In the genomic region with DNA sequence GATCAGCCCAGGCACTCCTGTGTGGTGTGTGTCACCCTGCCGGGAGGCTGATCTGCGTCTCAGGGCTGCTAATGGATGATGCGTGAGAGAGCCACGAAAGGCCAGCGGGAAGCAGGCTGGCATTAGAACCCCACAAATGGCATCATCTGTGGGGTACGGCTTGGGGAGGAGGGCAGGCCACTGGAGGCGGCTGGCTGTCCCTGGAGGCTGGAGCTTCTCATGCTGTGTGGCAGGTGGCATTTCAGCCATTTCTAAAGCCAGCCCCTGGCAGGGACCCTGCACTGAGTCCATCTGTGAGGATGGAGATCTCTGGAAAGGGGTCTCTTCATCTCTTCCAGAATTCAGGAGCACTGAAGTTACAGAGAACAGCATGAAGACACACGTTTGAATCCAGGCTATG, we compare ENCODE assay signal across 35 mouse cellular contexts. TPM values are rescaled to one million over a fixed set of nuclear protein-coding genes. Genes with fewer than 3 reads are reported as not detected.
A peak's percentile ranks its signal among the peaks of the same experiment; 100 is the strongest.
DNase-seq lines count a peak whose midpoint lies in the region; ATAC-seq and TF ChIP-seq lines count a peak whose summit lies in the region.
"Had no signal": no experiment of that assay in that cellular context is flagged by ENCODE, and none has a peak within 500 bp of the region (broad histone marks: within the 10 kb centered on the region; RNA-seq: fewer than 3 reads in every experiment).

No protein-coding gene starts in this region.

- in situ Hi-C loops in CH12.LX (cut with MboI; ENCODE audit: low pct_ligation_motif_present, low pct_unique_long_range_greater_than_20kb, low sequenced_read_pairs) = no loop called here

- TF ChIP-seq EP300 in CH12.LX (IDR thresholded peaks at IDR 0.05; ENCODE audit: low read length) = no peak

- H3K9me3 ChIP-seq in liver, embryonic 12.5 days (replicated peaks) = no peaks in the 10 kb centered on the region
- H3K9me3 ChIP-seq in CH12.LX (replicated peaks; ENCODE audit: low read length) = no peaks in the 10 kb centered on the region
- no peaks in the 10 kb centered on the region for H3K9me3 ChIP-seq in hindbrain, postnatal 0 days (ENCODE audit: low read length)
- H3K9me3 ChIP-seq: forebrain, embryonic 12.5 days; hindbrain, embryonic 12.5 days; midbrain, embryonic 12.5 days; neural tube, embryonic 12.5 days had no signal

- dilution Hi-C loops in CH12.LX (cut with MboI; ENCODE audit: extremely low pct_ligation_motif_present, extremely low pct_unique_long_range_greater_than_20kb, low sequenced_read_pairs) = no loop called here

- TF ChIP-seq POLR2A in CH12.LX (IDR thresholded peaks at IDR 0.05; ENCODE audit: low read depth, low read length) = no peak

- 68% methylated on average over 8 of the region's 8 CpGs for WGBS in liver, embryonic 12.5 days (ENCODE audit: insufficient replicate concordance)
- 46% methylated on average over 8 of the region's 8 CpGs for WGBS in hindbrain, postnatal 0 days

- H3K4me3 ChIP-seq in liver, embryonic 12.5 days = no peak overlapping the region
- H3K4me3 ChIP-seq in CH12.LX (replicated peaks in 1 of 3; ENCODE audit: low read depth in 2 of 3, low read length in 2 of 3, poor library complexity in 1 of 3) = peak overlapping the region in 1 of 3 experiments; percentile 32
- no peak overlapping the region for H3K4me3 ChIP-seq in hindbrain, postnatal 0 days (ENCODE audit: low read length)
- H3K4me3 ChIP-seq: erythroblast, embryonic 14.5 days; forebrain, embryonic 12.5 days; hindbrain, embryonic 12.5 days; midbrain, embryonic 12.5 days; myocyte; neural tube, embryonic 12.5 days had no signal

- peak; percentile 21 for DNase-seq in cerebellum, adult 9-10 months
- DNase-seq in cerebellum, adult 11 months = no peak
- no peak for DNase-seq in liver
- DNase-seq in CH12.LX (ENCODE audit: extremely low read depth) = no peak
- DNase-seq in cerebellum, postnatal 25 days = peak; percentile 36
- no peak for DNase-seq in hindbrain, postnatal 0 days (ENCODE audit: low spot score)
- DNase-seq: adrenal gland, postnatal 14 days; forebrain, postnatal 0 days; gastrocnemius, postnatal 14 days; heart, postnatal 36 days; kidney, adult 8-10 months; layer of hippocampus, postnatal 36 days; lung, adult 2 months; lung, postnatal 10 days; right cerebral cortex, adult 18-20 months had no signal

- H3K36me3 ChIP-seq in liver, embryonic 12.5 days = no peaks in the 10 kb centered on the region
- peaks cover 0 to 3% of the 10 kb centered on the region in 2 experiments for H3K36me3 ChIP-seq in CH12.LX (replicated peaks in 1 of 2; ENCODE audit: control insufficient read depth in 1 of 2, insufficient read depth in 1 of 2, low read length in 1 of 2)
- H3K36me3 ChIP-seq in hindbrain, postnatal 0 days (ENCODE audit: insufficient read depth, low read length) = no peaks in the 10 kb centered on the region
- H3K36me3 ChIP-seq: forebrain, embryonic 12.5 days; hindbrain, embryonic 12.5 days; midbrain, embryonic 12.5 days; neural tube, embryonic 12.5 days had no signal

- peaks cover 21% of the 10 kb centered on the region for H3K27me3 ChIP-seq in liver, embryonic 12.5 days (replicated peaks)
- H3K27me3 ChIP-seq in CH12.LX (replicated peaks) = no peaks in the 10 kb centered on the region
- H3K27me3 ChIP-seq in hindbrain, postnatal 0 days (ENCODE audit: insufficient read depth, low read length) = no peaks in the 10 kb centered on the region

- H3K27ac ChIP-seq in liver, embryonic 12.5 days = peak overlapping the region; percentile 28
- no peak overlapping the region for H3K27ac ChIP-seq in CH12.LX (ENCODE audit: insufficient read depth, low read depth)
- H3K27ac ChIP-seq in hindbrain, postnatal 0 days = no peak overlapping the region
- H3K27ac ChIP-seq: forebrain, embryonic 12.5 days; hindbrain, embryonic 12.5 days; kidney, postnatal 0 days; macrophage; midbrain, embryonic 12.5 days; neural tube, embryonic 12.5 days had no signal

- H3K4me1 ChIP-seq in liver, embryonic 12.5 days = peaks cover 83% of the 10 kb centered on the region
- H3K4me1 ChIP-seq in CH12.LX (ENCODE audit: control insufficient read depth in 1 of 2, insufficient read depth in 2 of 2) = peaks cover 15 to 94% of the 10 kb centered on the region in 2 experiments
- 0 out of 2 replicates have a peak, but pooled peaks cover 7% of the 10 kb centered on the region for H3K4me1 ChIP-seq in hindbrain, postnatal 0 days (ENCODE audit: insufficient read depth, low read length)

- no peak overlapping the region for H3K4me2 ChIP-seq in liver, embryonic 12.5 days
- H3K4me2 ChIP-seq in CH12.LX (ENCODE audit: insufficient read depth, low read depth, poor library complexity, severe bottlenecking) = peak overlapping the region; percentile 39
- no peak overlapping the region for H3K4me2 ChIP-seq in hindbrain, postnatal 0 days (ENCODE audit: low read depth, low read length)
- H3K4me2 ChIP-seq: forebrain, embryonic 12.5 days; heart, embryonic 11.5 days; hindbrain, embryonic 12.5 days; midbrain, embryonic 12.5 days; neural tube, embryonic 12.5 days had no signal

- TF ChIP-seq RAD21 in CH12.LX (IDR thresholded peaks at IDR 0.05; ENCODE audit: low read depth, low read length) = no peak

- H3K79me2 ChIP-seq in CH12.LX (replicated peaks; ENCODE audit: control insufficient read depth, extremely low read depth, insufficient read depth, poor library complexity, severe bottlenecking) = no peaks in the 10 kb centered on the region

- no peak for ATAC-seq in liver, embryonic 12.5 days
- ATAC-seq in hindbrain, postnatal 0 days = no peak
- ATAC-seq: forebrain, postnatal 0 days; intestine, embryonic 16.5 days had no signal

- no peak overlapping the region for H3K9ac ChIP-seq in liver, embryonic 12.5 days
- no peak overlapping the region for H3K9ac ChIP-seq in CH12.LX (ENCODE audit: insufficient read depth, low read depth)
- no peak overlapping the region for H3K9ac ChIP-seq in hindbrain, postnatal 0 days (replicated peaks; ENCODE audit: low read length)
- H3K9ac ChIP-seq: forebrain, embryonic 12.5 days; forebrain, postnatal 0 days; hindbrain, embryonic 12.5 days; midbrain, embryonic 12.5 days; neural tube, embryonic 12.5 days had no signal

- no peak for TF ChIP-seq CTCF in CH12.LX (conservative IDR thresholded peaks at IDR 0.05 in 1 of 2, IDR thresholded peaks at IDR 0.05 in 1 of 2; ENCODE audit: low read depth in 2 of 2, low read length in 2 of 2)
- no peak for TF ChIP-seq CTCF in hindbrain, postnatal 0 days (IDR thresholded peaks at IDR 0.05; ENCODE audit: low read depth)

TF ChIP-seq in CH12.LX, 34 proteins besides CTCF, POLR2A, EP300 and RAD21:
- TF ChIP-seq SIN3A (IDR thresholded peaks at IDR 0.05; ENCODE audit: low read length) = no peak
- TF ChIP-seq BHLHE40 (IDR thresholded peaks at IDR 0.05; ENCODE audit: low read depth, low read length) = no peak
- TF ChIP-seq TBP (conservative IDR thresholded peaks at IDR 0.05; ENCODE audit: low read depth, low read length) = no peak

RNA-seq across cellular contexts. Expression of gene Grap2, which starts 48.0 kb away (rescaled TPM):
- polyA plus RNA-seq in liver, embryonic 12.5 days (2016; fragmentation: Nextera tagmentation; extraction: Ambion mirVana) = 28.9 and 29.0 TPM in 2 replicates
- total RNA-seq in CH12.LX (2012; rRNA removed) (1.5 TPM in 2 replicates), CH12.LX (2014; rRNA removed) (5.0 and 6.3 TPM in 2 replicates)
- polyA plus RNA-seq in CH12.LX (2012; ENCODE audit: insufficient read length, low read depth) = 5.8 and 6.2 TPM in 2 replicates
- 0.05 and 1.6 TPM in 2 replicates for total RNA-seq in hindbrain, postnatal 0 days (2014; rRNA removed)
- 0.11 TPM in 1 of 2 replicates, not detected in the other for polyA plus RNA-seq in hindbrain, postnatal 0 days (2015; fragmentation: Nextera tagmentation; extraction: Ambion mirVana)
- total RNA-seq: forebrain, postnatal 0 days had no signal
- polyA plus RNA-seq: forebrain, postnatal 0 days; myocyte had no signal

RNA-seq across cellular contexts. Expression of gene Fam83f, which starts 51.3 kb away (rescaled TPM):
- polyA plus RNA-seq in liver, embryonic 12.5 days (2016; fragmentation: Nextera tagmentation; extraction: Ambion mirVana) = 0.41 and 0.42 TPM in 2 replicates
- total RNA-seq in CH12.LX (2012; rRNA removed) (0.04 and 0.08 TPM in 2 replicates), CH12.LX (2014; rRNA removed) (0.16 and 0.27 TPM in 2 replicates)
- 0.19 and 0.20 TPM in 2 replicates for polyA plus RNA-seq in CH12.LX (2012; ENCODE audit: insufficient read length, low read depth)
- 0.90 and 0.94 TPM in 2 replicates for total RNA-seq in hindbrain, postnatal 0 days (2014; rRNA removed)
- polyA plus RNA-seq in hindbrain, postnatal 0 days (2015; fragmentation: Nextera tagmentation; extraction: Ambion mirVana) = 0.21 and 0.33 TPM in 2 replicates
- total RNA-seq: layer of hippocampus, postnatal 36 days had no signal
- polyA plus RNA-seq: erythroblast, embryonic 14.5 days; myocyte had no signal

RNA-seq across cellular contexts. Expression of gene Enthd1, which starts 55.4 kb away (rescaled TPM):
- not detected in 2 replicates for polyA plus RNA-seq in liver, embryonic 12.5 days (2016; fragmentation: Nextera tagmentation; extraction: Ambion mirVana)
- total RNA-seq in CH12.LX (2012; rRNA removed) = not detected in 2 replicates
- not detected in 2 replicates for total RNA-seq in CH12.LX (2014; rRNA removed)
- polyA plus RNA-seq in CH12.LX (2012; ENCODE audit: insufficient read length, low read depth) = not detected in 2 replicates
- total RNA-seq in hindbrain, postnatal 0 days (2014; rRNA removed) = not detected in 2 replicates
- not detected in 2 replicates for polyA plus RNA-seq in hindbrain, postnatal 0 days (2015; fragmentation: Nextera tagmentation; extraction: Ambion mirVana)
- total RNA-seq: adrenal gland, postnatal 14 days; forebrain, postnatal 0 days; gastrocnemius, postnatal 14 days; granulocyte monocyte progenitor cell, adult 5-6 weeks; heart, postnatal 36 days; layer of hippocampus, postnatal 36 days; liver, adult 2 months; midbrain, postnatal 0 days had no signal
- polyA plus RNA-seq: brain, embryonic 14.5 days; cortical plate, adult 2 months; erythroblast, embryonic 14.5 days; forebrain, embryonic 12.5 days; forebrain, postnatal 0 days; heart, embryonic 11.5 days; heart, embryonic 16.5 days; hindbrain, embryonic 12.5 days; intestine, embryonic 16.5 days; kidney, postnatal 0 days; large intestine, adult 2 months; limb, embryonic 11.5 days; liver, adult 2 months; lung, adult 2 months; macrophage; midbrain, embryonic 12.5 days; midbrain, postnatal 0 days; myocyte; neural tube, embryonic 12.5 days; stomach, embryonic 14.5 days had no signal

Comparison
In these comparisons a context has a peak if more than half of its experiments do, and no peak if none do; other contexts are left out.
1. DNase-seq: peak in cerebellum, adult 9-10 months (single experiment) and cerebellum, postnatal 25 days (2 of 2); none in cerebellum, adult 11 months (single experiment), liver (single experiment), CH12.LX (single experiment) and hindbrain, postnatal 0 days (single experiment).